Mouse (Mus musculus) CH12.LX (cell line): ENCODE measurements around the gene Crybg2.

Experiments
- EP300 ChIP-seq: IDR thresholded peaks from 2 replicates; pipeline ENCODE4 v1.6.1; 2011; ENCODE audit warnings: low read length, improper control_type of control experiment
- ETS1 ChIP-seq: conservative IDR thresholded peaks from 2 replicates; pipeline ENCODE4 v1.6.1; 2012; ENCODE audit warnings: low read depth, mild to moderate bottlenecking, inconsistent platforms, low read length, improper control_type of control experiment, moderate library complexity
- MAZ ChIP-seq: IDR thresholded peaks from 2 replicates; pipeline ENCODE4 v1.6.1; 2012; ENCODE audit warnings: low read depth, mild to moderate bottlenecking, inconsistent platforms, low read length, improper control_type of control experiment, moderate library complexity
- POLR2A ChIP-seq: IDR thresholded peaks from 2 replicates; pipeline ENCODE4 v1.6.1; 2011; ENCODE audit warnings: low read depth, mild to moderate bottlenecking, improper control_type of control experiment, low read length

GRCm38 (mm10) chr4:134058908-134059307, 1.7 kb upstream of the Crybg2 start:
- TF ChIP-seq EP300 (no peak), MAZ (no peak), POLR2A (no peak), ETS1 (no peak)
